Mouse (Mus musculus) midbrain, embryonic 13.5 days (tissue): ENCODE results near the gene Tgfbi. TPM values are rescaled to one million over a fixed set of nuclear protein-coding genes. Genes with fewer than 3 reads are reported as not detected.

Experiments used
- ATAC-seq: fragments of 200-750 bp; cut with Nextera tagmentation; 2 replicates; pipeline ENCODE4 v1.8.0; 2017; ENCODE audit warnings: mild to moderate bottlenecking, moderate TSS enrichment, moderate library complexity
- H3K27ac ChIP-seq: fragments of 300-500 bp; sonication (generic); 2 replicates; pipeline ENCODE4 v1.5.1; 2015; ENCODE audit warnings: inconsistent platforms, mild to moderate bottlenecking, moderate library complexity
- H3K27me3 ChIP-seq: fragments of 300-500 bp; sonication (generic); 2 replicates; pipeline ENCODE4 v1.6.1; 2015; ENCODE audit warnings: mild to moderate bottlenecking, inconsistent platforms
- H3K36me3 ChIP-seq: fragments of 300-500 bp; sonication (generic); 2 replicates; pipeline ENCODE4 v1.6.1; 2015; ENCODE audit warnings: mild to moderate bottlenecking, inconsistent platforms
- H3K4me1 ChIP-seq: fragments of 300-500 bp; sonication (generic); replicated peaks from 2 replicates; pipeline ENCODE4 v1.6.1; 2015; ENCODE audit warnings: inconsistent platforms
- H3K4me2 ChIP-seq: fragments of 300-500 bp; sonication (generic); replicated peaks from 2 replicates; pipeline ENCODE4 v1.6.1; 2015; ENCODE audit warnings: moderate library complexity, mild to moderate bottlenecking, inconsistent platforms
- H3K4me3 ChIP-seq: fragments of 300-500 bp; sonication (generic); replicated peaks from 2 replicates; pipeline ENCODE4 v1.5.1; 2015; ENCODE audit warnings: mild to moderate bottlenecking, inconsistent platforms
- H3K9ac ChIP-seq: fragments of 300-500 bp; sonication (generic); replicated peaks from 2 replicates; pipeline ENCODE4 v1.6.1; 2015; ENCODE audit warnings: mild to moderate bottlenecking, inconsistent platforms
- H3K9me3 ChIP-seq: fragments of 300-500 bp; sonication (generic); 2 replicates; pipeline ENCODE4 v1.6.1; 2016; ENCODE audit warnings: mild to moderate bottlenecking, inconsistent platforms
- WGBS: fragments of 180-500 bp; shearing (Covaris S2); methylation state at CpG from one replicate; pipeline ENCODE4 v1.1.7; 2015; 5-methylcytosine and 5-hydroxymethylcytosine counted together
- polyA plus RNA-seq: library from polyadenylated mRNA; unstranded; fragments of >200 nt; fragmentation: Nextera tagmentation; extraction: Ambion mirVana; gene quantifications from 2 replicates; pipeline ENCODE4 v1.2.1, GENCODE M21; 2015

The Tgfbi gene
- polyA plus RNA-seq, 1 experiment from 2014 or later: 4.8 TPM

- Histone ChIP-seq H3K27me3 (no peaks in the 10 kb centered on the region), H3K9me3 (no peaks in the 10 kb centered on the region), H3K4me3 (no peak overlapping the region), H3K4me2 (no peak overlapping the region), H3K4me1 (peaks cover 8% of the 10 kb centered on the region), H3K9ac (no peak overlapping the region), H3K36me3 (no peaks in the 10 kb centered on the region), H3K27ac (peak overlapping the region; percentile 20)
- 87% methylated on average over 10 of the region's 10 CpGs for WGBS
- ATAC-seq: no peak; the same call in 1 of the 2 replicates
These were observed 38.5 kb downstream of the Tgfbi start for GRCm38 (mm10) chr13:56647597-56648405.

DNA sequence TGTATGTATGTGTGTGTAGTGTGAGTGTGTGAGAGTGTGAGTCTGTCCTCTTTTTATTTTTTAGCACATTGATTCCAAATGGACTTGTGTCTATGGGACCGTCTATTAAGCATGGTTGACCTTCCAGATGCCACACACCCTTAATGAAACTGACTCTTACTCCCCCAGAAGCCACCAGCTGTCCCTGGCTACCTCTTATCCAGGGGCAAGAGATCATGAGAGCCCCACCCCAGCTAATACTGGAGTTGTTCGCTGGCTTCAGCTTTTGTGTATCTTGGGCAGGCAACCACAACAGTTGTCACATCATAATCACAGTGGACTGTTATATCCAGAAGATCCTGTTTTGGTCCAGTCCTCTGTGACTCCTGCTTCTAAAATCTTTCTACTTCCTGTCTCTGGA lies 40.7 kb downstream of the Tgfbi start:
- Histone ChIP-seq H3K4me3 (no peak overlapping the region), H3K27ac (no peak overlapping the region), H3K27me3 (no peaks in the 10 kb centered on the region), H3K4me2 (no peak overlapping the region), H3K4me1 (peaks cover 8% of the 10 kb centered on the region), H3K9me3 (no peaks in the 10 kb centered on the region), H3K36me3 (no peaks in the 10 kb centered on the region), H3K9ac (no peak overlapping the region)
- 88% methylated on average over 2 of the region's 2 CpGs for WGBS
- ATAC-seq: no peak

DNA sequence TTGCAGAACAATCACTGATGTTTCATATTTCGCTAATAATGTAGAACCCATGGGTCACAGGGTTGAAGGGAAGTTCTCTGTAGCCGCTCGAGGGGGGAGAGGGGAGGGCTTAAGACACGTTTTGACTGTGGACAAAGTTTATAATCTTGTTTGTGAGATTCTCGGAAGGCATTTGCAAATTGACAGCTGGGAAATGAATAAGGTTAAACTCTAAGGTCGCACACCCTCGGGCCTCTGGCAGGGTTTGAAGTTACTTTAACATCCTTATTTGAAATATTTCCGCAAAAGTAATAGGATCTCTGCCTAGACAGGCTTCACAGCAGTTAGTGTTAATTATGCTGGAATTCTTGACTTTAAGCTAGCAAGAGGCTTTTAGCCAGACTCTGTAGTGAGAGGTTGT lies 43.1 kb downstream of the Tgfbi start:
- H3K36me3 ChIP-seq: no peaks in the 10 kb centered on the region
- no peak overlapping the region for H3K9ac ChIP-seq
- H3K4me3 ChIP-seq: no peak overlapping the region
- no peak overlapping the region for H3K4me2 ChIP-seq
- peaks cover 8% of the 10 kb centered on the region for H3K4me1 ChIP-seq
- WGBS: 66% methylated on average over 8 of the region's 8 CpGs
- H3K27me3 ChIP-seq: no peaks in the 10 kb centered on the region
- no peaks in the 10 kb centered on the region for H3K9me3 ChIP-seq
- ATAC-seq: no peak
- H3K27ac ChIP-seq: no peak overlapping the region

GRCm38 (mm10) chr13:56654176-56654575 lies 44.9 kb downstream of the Tgfbi start:
- ATAC-seq: no peak
- H3K4me2 ChIP-seq: no peak overlapping the region
- H3K4me1 ChIP-seq: no peaks in the 10 kb centered on the region
- no peaks in the 10 kb centered on the region for H3K36me3 ChIP-seq
- no peaks in the 10 kb centered on the region for H3K27me3 ChIP-seq
- WGBS: 93% methylated on average over 5 of the region's 5 CpGs
- H3K27ac ChIP-seq: no peak overlapping the region
- H3K9ac ChIP-seq: no peak overlapping the region
- H3K9me3 ChIP-seq: no peaks in the 10 kb centered on the region
- H3K4me3 ChIP-seq: no peak overlapping the region

GRCm38 (mm10) chr13:56657946-56658512 lies 48.7 kb downstream of the Tgfbi start:
- no peak overlapping the region for H3K27ac ChIP-seq
- H3K4me1 ChIP-seq: no peaks in the 10 kb centered on the region
- H3K9ac ChIP-seq: no peak overlapping the region
- no peak overlapping the region for H3K4me2 ChIP-seq
- H3K36me3 ChIP-seq: no peaks in the 10 kb centered on the region
- 48% methylated on average over 7 of the region's 7 CpGs for WGBS
- no peaks in the 10 kb centered on the region for H3K27me3 ChIP-seq
- no peaks in the 10 kb centered on the region for H3K9me3 ChIP-seq
- no peak overlapping the region for H3K4me3 ChIP-seq
- no peak for ATAC-seq

GRCm38 (mm10) chr13:56658931-56659330 lies 49.6 kb downstream of the Tgfbi start:
- H3K9me3 ChIP-seq: no peaks in the 10 kb centered on the region
- no peak overlapping the region for H3K4me2 ChIP-seq
- H3K36me3 ChIP-seq: no peaks in the 10 kb centered on the region
- no peaks in the 10 kb centered on the region for H3K4me1 ChIP-seq
- 71% methylated on average over 6 of the region's 6 CpGs for WGBS
- H3K9ac ChIP-seq: no peak overlapping the region
- H3K4me3 ChIP-seq: no peak overlapping the region
- no peak overlapping the region for H3K27ac ChIP-seq
- H3K27me3 ChIP-seq: no peaks in the 10 kb centered on the region
- ATAC-seq: no peak

- Histone ChIP-seq H3K27me3 (no peaks in the 10 kb centered on the region), H3K4me1 (no peaks in the 10 kb centered on the region), H3K4me3 (no peak overlapping the region), H3K9ac (no peak overlapping the region), H3K4me2 (no peak overlapping the region), H3K36me3 (no peaks in the 10 kb centered on the region), H3K9me3 (no peaks in the 10 kb centered on the region), H3K27ac (peak overlapping the region; percentile 45; the same call in 1 of the 2 replicates)
- WGBS: 67% methylated on average over 7 of the region's 7 CpGs
- ATAC-seq: no peak
These were observed 52.7 kb downstream of the Tgfbi start for GRCm38 (mm10) chr13:56661914-56662621.

DNA sequence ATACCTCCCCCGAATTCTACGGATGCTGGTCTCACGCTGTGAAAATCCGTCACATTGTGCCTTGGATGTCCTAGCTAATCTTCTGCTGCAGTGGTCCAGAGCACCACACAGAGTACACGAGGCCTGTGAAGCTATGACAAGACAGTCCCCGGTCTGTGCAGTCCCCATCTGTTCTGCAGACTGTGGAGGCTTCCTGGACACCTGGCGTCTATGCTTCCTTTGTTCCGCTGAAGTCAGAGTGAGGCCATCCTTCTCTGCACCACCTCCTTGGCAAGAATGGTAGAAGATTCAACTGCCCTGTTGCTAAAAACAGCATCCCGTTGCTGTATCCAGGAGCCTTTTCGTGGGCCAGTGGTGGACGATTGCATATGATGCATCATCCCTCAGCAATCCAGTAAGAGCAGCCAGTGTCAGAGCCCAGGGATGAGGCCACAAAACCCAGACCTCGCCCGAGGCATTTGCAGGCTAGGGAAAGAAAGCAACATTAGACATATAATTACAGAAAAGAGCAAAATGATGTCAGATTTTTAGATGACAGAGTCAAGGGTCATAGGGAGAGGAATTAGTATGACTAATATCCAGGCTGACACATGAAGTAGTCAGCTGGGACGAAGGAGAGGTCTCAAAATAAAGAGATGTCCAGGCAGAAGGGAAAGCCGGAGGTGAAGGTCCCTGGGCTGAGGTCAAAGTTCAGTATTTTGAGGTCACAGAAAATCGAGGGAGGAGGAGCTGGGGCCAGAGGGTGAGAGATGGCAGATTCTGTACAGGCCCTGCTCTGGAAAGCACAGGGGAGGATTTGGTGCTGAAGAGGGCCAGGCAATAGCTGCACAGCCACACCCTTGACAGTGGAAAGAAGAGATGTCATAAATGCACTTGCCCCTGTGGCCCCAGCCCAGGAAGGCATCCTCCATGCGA lies 55.2 kb downstream of the Tgfbi start:
- Histone ChIP-seq H3K27me3 (no peaks in the 10 kb centered on the region), H3K9me3 (no peaks in the 10 kb centered on the region), H3K27ac (no peak overlapping the region), H3K4me2 (no peak overlapping the region), H3K4me3 (no peak overlapping the region), H3K9ac (no peak overlapping the region), H3K4me1 (no peaks in the 10 kb centered on the region), H3K36me3 (no peaks in the 10 kb centered on the region)
- WGBS: 73% methylated on average over 17 of the region's 17 CpGs
- no peak for ATAC-seq

DNA sequence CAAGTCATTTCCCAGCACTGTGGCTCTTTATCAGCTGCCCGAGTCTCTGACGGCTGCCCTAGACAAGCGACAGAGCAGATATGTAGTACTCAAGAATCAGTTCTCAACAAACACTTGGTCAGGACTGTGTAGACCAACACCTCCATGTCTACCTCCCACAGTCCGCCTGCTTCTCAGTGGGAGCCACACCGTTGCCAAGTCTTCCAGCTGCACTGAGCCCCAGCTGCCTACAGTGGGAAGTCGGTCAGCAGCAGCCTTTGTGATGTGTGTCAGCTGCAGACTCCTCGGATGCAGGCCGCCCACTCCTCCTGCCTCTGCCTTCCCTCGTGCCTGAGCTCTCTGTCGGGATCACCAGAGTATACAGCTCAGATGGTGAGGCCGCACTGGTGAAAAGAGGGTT lies 61.9 kb downstream of the Tgfbi start:
- Histone ChIP-seq H3K36me3 (no peaks in the 10 kb centered on the region), H3K4me1 (no peaks in the 10 kb centered on the region), H3K27me3 (peaks cover 4% of the 10 kb centered on the region; the same call in 1 of the 2 replicates), H3K4me3 (no peak overlapping the region), H3K4me2 (no peak overlapping the region), H3K9me3 (no peaks in the 10 kb centered on the region), H3K9ac (no peak overlapping the region), H3K27ac (no peak overlapping the region)
- ATAC-seq: no peak
- 65% methylated on average over 11 of the region's 11 CpGs for WGBS

- H3K27me3 ChIP-seq: peaks cover 4% of the 10 kb centered on the region; the same call in 1 of the 2 replicates
- H3K4me1 ChIP-seq: 0 out of 2 replicates have a peak, but pooled peaks cover 5% of the 10 kb centered on the region
- no peak overlapping the region for H3K27ac ChIP-seq
- no peak overlapping the region for H3K4me2 ChIP-seq
- no peaks in the 10 kb centered on the region for H3K9me3 ChIP-seq
- H3K9ac ChIP-seq: no peak overlapping the region
- ATAC-seq: no peak
- WGBS: 49% methylated on average over 4 of the region's 4 CpGs
- no peaks in the 10 kb centered on the region for H3K36me3 ChIP-seq
- H3K4me3 ChIP-seq: no peak overlapping the region
These were observed 68.4 kb downstream of the Tgfbi start for GRCm38 (mm10) chr13:56677731-56678130.

- Histone ChIP-seq H3K27ac (no peak overlapping the region), H3K4me2 (no peak overlapping the region), H3K9ac (no peak overlapping the region), H3K36me3 (no peaks in the 10 kb centered on the region), H3K4me1 (0 out of 2 replicates have a peak, but pooled peaks cover 5% of the 10 kb centered on the region), H3K4me3 (no peak overlapping the region), H3K9me3 (no peaks in the 10 kb centered on the region), H3K27me3 (peaks cover 4% of the 10 kb centered on the region; the same call in 1 of the 2 replicates)
- ATAC-seq: no peak
- WGBS: 33% methylated on average over 10 of the region's 10 CpGs
These were observed 69.0 kb downstream of the Tgfbi start for GRCm38 (mm10) chr13:56678188-56678787.
